ENCODE assay signal across 28 mouse cellular contexts in the genomic region with DNA sequence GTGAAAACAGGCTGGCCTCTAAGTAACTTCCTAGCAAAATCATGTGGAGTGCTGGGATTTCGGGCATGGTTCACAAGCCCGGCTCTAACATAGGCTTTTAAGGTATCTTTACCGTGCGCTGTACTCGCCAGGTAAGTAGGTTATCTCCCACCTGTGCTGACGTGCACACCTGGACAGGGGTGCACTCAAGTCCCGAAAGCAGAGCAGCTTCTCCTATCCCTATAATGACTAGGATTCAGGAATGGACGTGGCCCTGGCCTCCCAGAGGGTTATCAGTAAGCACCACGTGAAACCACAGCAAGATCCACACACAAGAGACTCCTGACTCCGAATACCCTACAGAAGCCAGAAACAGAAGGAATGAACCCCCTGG. TPM values are rescaled to one million over a fixed set of nuclear protein-coding genes. Genes with fewer than 3 reads are reported as not detected.
DNase-seq lines count a peak whose midpoint lies in the region; ATAC-seq lines count a peak whose summit lies in the region.
"Had no signal": no experiment of that assay in that cellular context is flagged by ENCODE, and none has a peak within 500 bp of the region (broad histone marks: within the 10 kb centered on the region; RNA-seq: fewer than 3 reads in every experiment).

No protein-coding gene starts in this region.

- DNase-seq in heart, adult 11 months = peak; percentile 93
- no peak for DNase-seq in heart, embryonic 10.5 days (ENCODE audit: low spot score)
- no peak for DNase-seq in midbrain, embryonic 10.5 days (ENCODE audit: low spot score)
- DNase-seq in liver, embryonic 13.5 days = no peak
- no peak for DNase-seq in embryo, embryonic 11 days
- no peak for DNase-seq in Muller cell, postnatal 12 days (ENCODE audit: inconsistent ontology term)
- DNase-seq: adrenal gland, postnatal 10 days; cerebellum, adult 11 months; cerebellum, adult 8-10 months; cerebellum, postnatal 25 days; forebrain, postnatal 0 days; gastrocnemius, postnatal 14 days; heart, postnatal 36 days had no signal

- H3K9me3 ChIP-seq in heart, embryonic 10.5 days = no peaks in the 10 kb centered on the region
- 0 out of 2 replicates have a peak, but pooled peaks cover 4% of the 10 kb centered on the region for H3K9me3 ChIP-seq in midbrain, embryonic 10.5 days (replicated peaks)
- no peaks in the 10 kb centered on the region for H3K9me3 ChIP-seq in midbrain, embryonic 16.5 days (replicated peaks; ENCODE audit: control insufficient read depth, low read length, poor library complexity, severe bottlenecking)
- no peaks in the 10 kb centered on the region for H3K9me3 ChIP-seq in liver, embryonic 13.5 days (replicated peaks)
- H3K9me3 ChIP-seq: embryonic facial prominence, embryonic 12.5 days; forebrain, embryonic 13.5 days; heart, embryonic 13.5 days; hindbrain, embryonic 15.5 days had no signal

- no peak overlapping the region for H3K27ac ChIP-seq in heart, embryonic 10.5 days
- peak overlapping the region; percentile 86; the same call in 1 of the 2 replicates for H3K27ac ChIP-seq in midbrain, embryonic 10.5 days (replicated peaks)
- H3K27ac ChIP-seq in midbrain, embryonic 16.5 days (ENCODE audit: low read length) = no peak overlapping the region
- no peak overlapping the region for H3K27ac ChIP-seq in liver, embryonic 13.5 days
- H3K27ac ChIP-seq: embryonic facial prominence, embryonic 12.5 days; forebrain, embryonic 13.5 days; heart, embryonic 13.5 days; hindbrain, embryonic 15.5 days had no signal

- 67% methylated on average over 10 of the region's 10 CpGs for WGBS in heart, embryonic 10.5 days
- 80% methylated on average over 10 of the region's 10 CpGs for WGBS in midbrain, embryonic 10.5 days
- WGBS in midbrain, embryonic 16.5 days = 80% methylated on average over 10 of the region's 10 CpGs
- 55% methylated on average over 10 of the region's 10 CpGs for WGBS in liver, embryonic 13.5 days (ENCODE audit: insufficient replicate concordance)

- H3K4me1 ChIP-seq in heart, embryonic 10.5 days = peaks cover 25% of the 10 kb centered on the region
- peaks cover 24% of the 10 kb centered on the region for H3K4me1 ChIP-seq in midbrain, embryonic 10.5 days
- no peaks in the 10 kb centered on the region for H3K4me1 ChIP-seq in midbrain, embryonic 16.5 days (ENCODE audit: control insufficient read depth, insufficient read depth, low read length)
- peaks cover 48% of the 10 kb centered on the region for H3K4me1 ChIP-seq in liver, embryonic 13.5 days (replicated peaks)

- no peak overlapping the region for H3K4me2 ChIP-seq in midbrain, embryonic 16.5 days (ENCODE audit: low read length)
- H3K4me2 ChIP-seq in liver, embryonic 13.5 days = peak overlapping the region; percentile 67

- no peak overlapping the region for H3K9ac ChIP-seq in midbrain, embryonic 16.5 days (ENCODE audit: low read depth, low read length)
- no peak overlapping the region for H3K9ac ChIP-seq in liver, embryonic 13.5 days
- H3K9ac ChIP-seq: embryonic facial prominence, embryonic 12.5 days; forebrain, postnatal 0 days; hindbrain, embryonic 15.5 days had no signal

- H3K4me3 ChIP-seq in heart, embryonic 10.5 days = no peak overlapping the region
- H3K4me3 ChIP-seq in midbrain, embryonic 10.5 days = no peak overlapping the region
- H3K4me3 ChIP-seq in midbrain, embryonic 16.5 days (ENCODE audit: low read depth, low read length) = no peak overlapping the region
- peak overlapping the region; percentile 44 for H3K4me3 ChIP-seq in liver, embryonic 13.5 days (replicated peaks)
- H3K4me3 ChIP-seq: embryonic facial prominence, embryonic 12.5 days; forebrain, embryonic 13.5 days; hindbrain, embryonic 15.5 days had no signal

- ATAC-seq in midbrain, embryonic 16.5 days = no peak
- no peak for ATAC-seq in liver, embryonic 13.5 days (ENCODE audit: low read depth)
- peak; percentile 23; the same call in 1 of the 2 replicates for ATAC-seq in megakaryocyte-erythroid progenitor cell, adult 5-6 weeks (replicated peaks; ENCODE audit: low FRiP score, low TSS enrichment, poor library complexity, severe bottlenecking)

- peaks cover 20% of the 10 kb centered on the region for H3K27me3 ChIP-seq in heart, embryonic 10.5 days (ENCODE audit: insufficient read depth, poor library complexity, severe bottlenecking)
- peaks cover 38% of the 10 kb centered on the region for H3K27me3 ChIP-seq in midbrain, embryonic 10.5 days (ENCODE audit: low read depth, poor library complexity, severe bottlenecking)
- H3K27me3 ChIP-seq in midbrain, embryonic 16.5 days (ENCODE audit: control insufficient read depth, insufficient read depth, low read depth, low read length) = no peaks in the 10 kb centered on the region
- 0 out of 2 replicates have a peak, but pooled peaks cover 3% of the 10 kb centered on the region for H3K27me3 ChIP-seq in liver, embryonic 13.5 days
- H3K27me3 ChIP-seq: embryonic facial prominence, embryonic 12.5 days; hindbrain, embryonic 15.5 days had no signal

- H3K36me3 ChIP-seq in heart, embryonic 10.5 days = no peaks in the 10 kb centered on the region
- no peaks in the 10 kb centered on the region for H3K36me3 ChIP-seq in midbrain, embryonic 10.5 days
- no peaks in the 10 kb centered on the region for H3K36me3 ChIP-seq in midbrain, embryonic 16.5 days (ENCODE audit: control insufficient read depth, insufficient read depth, low read length)
- H3K36me3 ChIP-seq in liver, embryonic 13.5 days = no peaks in the 10 kb centered on the region
- H3K36me3 ChIP-seq: embryonic facial prominence, embryonic 12.5 days; heart, embryonic 13.5 days; hindbrain, embryonic 15.5 days had no signal

RNA-seq across cellular contexts. Expression of a gene that starts 7.2 kb away (rescaled TPM):
- polyA plus RNA-seq in heart, embryonic 10.5 days (2016; fragmentation: Nextera tagmentation; extraction: Ambion mirVana) = 9.0 and 23.0 TPM in 2 replicates
- 4.2 and 6.4 TPM in 2 replicates for polyA plus RNA-seq in midbrain, embryonic 10.5 days (2016; fragmentation: Nextera tagmentation; extraction: Ambion mirVana)
- polyA plus RNA-seq in midbrain, embryonic 16.5 days (2015; fragmentation: Nextera tagmentation; extraction: Ambion mirVana) = 20.2 and 21.1 TPM in 2 replicates
- 0.61 and 0.71 TPM in 2 replicates for polyA plus RNA-seq in liver, embryonic 13.5 days (2015; fragmentation: Nextera tagmentation; extraction: Ambion mirVana)
- total RNA-seq in megakaryocyte-erythroid progenitor cell, adult 5-6 weeks (2014; fragmentation: Nextera tagmentation) = 2.4 and 3.5 TPM in 2 replicates
- total RNA-seq in megakaryocyte-erythroid progenitor cell, adult 5-6 weeks (2017) = 1.1 and 2.2 TPM in 2 replicates

RNA-seq across cellular contexts. Expression of a gene that starts 42.1 kb away (rescaled TPM):
- polyA plus RNA-seq in heart, embryonic 10.5 days (2016; fragmentation: Nextera tagmentation; extraction: Ambion mirVana) = not detected in 2 replicates
- not detected in 2 replicates for polyA plus RNA-seq in midbrain, embryonic 10.5 days (2016; fragmentation: Nextera tagmentation; extraction: Ambion mirVana)
- polyA plus RNA-seq in midbrain, embryonic 16.5 days (2015; fragmentation: Nextera tagmentation; extraction: Ambion mirVana) = not detected in 2 replicates
- polyA plus RNA-seq in liver, embryonic 13.5 days (2015; fragmentation: Nextera tagmentation; extraction: Ambion mirVana) = not detected in 2 replicates
- not detected in 2 replicates for total RNA-seq in megakaryocyte-erythroid progenitor cell, adult 5-6 weeks (2014; fragmentation: Nextera tagmentation)
- not detected in 2 replicates for total RNA-seq in megakaryocyte-erythroid progenitor cell, adult 5-6 weeks (2017)
- total RNA-seq: adrenal gland, postnatal 10 days; adrenal gland, postnatal 4 days; CH12.LX; ES-E14; forebrain, postnatal 0 days; gastrocnemius, adult 18-20 months; gastrocnemius, postnatal 14 days; heart, adult 8-10 months; heart, postnatal 36 days had no signal
- polyA plus RNA-seq: brain, embryonic 14.5 days; embryonic facial prominence, embryonic 12.5 days; forebrain, embryonic 13.5 days; forebrain, postnatal 0 days; gonadal fat pad, adult 2 months; heart, embryonic 13.5 days; heart, postnatal 0 days; hindbrain, embryonic 11.5 days; hindbrain, embryonic 15.5 days had no signal

RNA-seq across cellular contexts. Expression of a gene that starts 48.4 kb away (rescaled TPM):
- 4.5 and 5.8 TPM in 2 replicates for polyA plus RNA-seq in heart, embryonic 10.5 days (2016; fragmentation: Nextera tagmentation; extraction: Ambion mirVana)
- polyA plus RNA-seq in midbrain, embryonic 10.5 days (2016; fragmentation: Nextera tagmentation; extraction: Ambion mirVana) = 8.7 and 10.5 TPM in 2 replicates
- 27.6 and 41.3 TPM in 2 replicates for polyA plus RNA-seq in midbrain, embryonic 16.5 days (2015; fragmentation: Nextera tagmentation; extraction: Ambion mirVana)
- 1.9 and 2.1 TPM in 2 replicates for polyA plus RNA-seq in liver, embryonic 13.5 days (2015; fragmentation: Nextera tagmentation; extraction: Ambion mirVana)
- 0.31 and 1.5 TPM in 2 replicates for total RNA-seq in megakaryocyte-erythroid progenitor cell, adult 5-6 weeks (2014; fragmentation: Nextera tagmentation)
- total RNA-seq in megakaryocyte-erythroid progenitor cell, adult 5-6 weeks (2017) = 0.76 and 1.3 TPM in 2 replicates

RNA-seq across cellular contexts. Expression of a gene that starts 50.2 kb away (rescaled TPM):
- 64.4 and 81.8 TPM in 2 replicates for polyA plus RNA-seq in heart, embryonic 10.5 days (2016; fragmentation: Nextera tagmentation; extraction: Ambion mirVana)
- 75.6 and 83.9 TPM in 2 replicates for polyA plus RNA-seq in midbrain, embryonic 10.5 days (2016; fragmentation: Nextera tagmentation; extraction: Ambion mirVana)
- polyA plus RNA-seq in midbrain, embryonic 16.5 days (2015; fragmentation: Nextera tagmentation; extraction: Ambion mirVana) = 73.3 and 78.2 TPM in 2 replicates
- polyA plus RNA-seq in liver, embryonic 13.5 days (2015; fragmentation: Nextera tagmentation; extraction: Ambion mirVana) = 31.6 and 33.7 TPM in 2 replicates
- 43.9 and 54.6 TPM in 2 replicates for total RNA-seq in megakaryocyte-erythroid progenitor cell, adult 5-6 weeks (2014; fragmentation: Nextera tagmentation)
- total RNA-seq in megakaryocyte-erythroid progenitor cell, adult 5-6 weeks (2017) = 36.8 and 43.6 TPM in 2 replicates
